Comparison of ENCODE assay signal across 8 mouse cellular contexts in genomic region chr12:24642370-24642802, GRCm38 (mm10). TPM values are rescaled to one million over a fixed set of nuclear protein-coding genes. Genes with fewer than 3 reads are reported as not detected.
A peak's percentile ranks its signal among the peaks of the same experiment; 100 is the strongest.
DNase-seq lines count a peak whose midpoint lies in the region; ATAC-seq and TF ChIP-seq lines count a peak whose summit lies in the region.

No protein-coding gene starts in this region.

- H3K36me3 ChIP-seq in forebrain, embryonic 15.5 days = no peaks in the 10 kb centered on the region
- H3K36me3 ChIP-seq in forebrain, embryonic 11.5 days (ENCODE audit: control insufficient read depth, insufficient read depth, low read length) = no peaks in the 10 kb centered on the region
- H3K36me3 ChIP-seq in forebrain, embryonic 16.5 days (ENCODE audit: control insufficient read depth, insufficient read depth) = no peaks in the 10 kb centered on the region
- no peaks in the 10 kb centered on the region for H3K36me3 ChIP-seq in kidney, adult 2 months (ENCODE audit: control insufficient read depth, insufficient read depth, low read length)

- no peak overlapping the region for H3K9ac ChIP-seq in forebrain, embryonic 15.5 days (replicated peaks)
- no peak overlapping the region for H3K9ac ChIP-seq in forebrain, embryonic 11.5 days (ENCODE audit: low read length)
- H3K9ac ChIP-seq in forebrain, embryonic 16.5 days (replicated peaks; ENCODE audit: low read depth, low read length) = no peak overlapping the region

- peak; percentile 90 for ATAC-seq in forebrain, embryonic 15.5 days (replicated peaks)
- ATAC-seq in forebrain, embryonic 11.5 days (replicated peaks; ENCODE audit: low FRiP score) = no peak
- peak; percentile 95 for ATAC-seq in forebrain, embryonic 16.5 days
- no peak for ATAC-seq in activated CD4-positive, CD25-positive, alpha-beta regulatory T cell, adult 4 months

- H3K9me3 ChIP-seq in forebrain, embryonic 15.5 days = no peaks in the 10 kb centered on the region
- no peaks in the 10 kb centered on the region for H3K9me3 ChIP-seq in forebrain, embryonic 11.5 days (ENCODE audit: control insufficient read depth, low read length)
- H3K9me3 ChIP-seq in forebrain, embryonic 16.5 days (ENCODE audit: control insufficient read depth, low read length) = no peaks in the 10 kb centered on the region

- TF ChIP-seq POLR2A in kidney, adult 2 months (IDR thresholded peaks at IDR 0.05; ENCODE audit: low read depth, low read length) = no peak

- 36% methylated on average over 4 of the region's 4 CpGs for WGBS in forebrain, embryonic 15.5 days
- 76% methylated on average over 4 of the region's 4 CpGs for WGBS in forebrain, embryonic 11.5 days
- 19% methylated on average over 4 of the region's 4 CpGs for WGBS in forebrain, embryonic 16.5 days
- WGBS in kidney, adult 2 months = 28% methylated on average over 4 of the region's 4 CpGs

- H3K4me3 ChIP-seq in forebrain, embryonic 15.5 days = no peak overlapping the region
- H3K4me3 ChIP-seq in forebrain, embryonic 11.5 days (ENCODE audit: low read depth, low read length) = no peak overlapping the region
- H3K4me3 ChIP-seq in forebrain, embryonic 16.5 days (replicated peaks; ENCODE audit: low read length) = no peak overlapping the region
- no peak overlapping the region for H3K4me3 ChIP-seq in kidney, adult 2 months (ENCODE audit: insufficient read depth, low read depth, low read length)

- no peak for DNase-seq in forebrain, embryonic 11.5 days (ENCODE audit: low spot score)
- peak; percentile 59 for DNase-seq in adrenal gland, adult 8-10 months
- DNase-seq in kidney, adult 2 months = peak; percentile 94
- DNase-seq in lung, adult 18-20 months = peak; percentile 70 to 79
- DNase-seq in right cerebral cortex, postnatal 14 days = peak; percentile 62

- no peaks in the 10 kb centered on the region for H3K27me3 ChIP-seq in forebrain, embryonic 15.5 days
- no peaks in the 10 kb centered on the region for H3K27me3 ChIP-seq in forebrain, embryonic 11.5 days (ENCODE audit: control insufficient read depth, insufficient read depth, low read length)
- H3K27me3 ChIP-seq in forebrain, embryonic 16.5 days (replicated peaks; ENCODE audit: control insufficient read depth, insufficient read depth, low read length) = no peaks in the 10 kb centered on the region
- no peaks in the 10 kb centered on the region for H3K27me3 ChIP-seq in kidney, adult 2 months (replicated peaks; ENCODE audit: control insufficient read depth, insufficient read depth, low read length)

- 0 out of 2 replicates have a peak overlapping the region, but pooled peaks have one; percentile 11 for H3K27ac ChIP-seq in forebrain, embryonic 15.5 days (replicated peaks)
- no peak overlapping the region for H3K27ac ChIP-seq in forebrain, embryonic 11.5 days (ENCODE audit: low read depth, low read length)
- H3K27ac ChIP-seq in forebrain, embryonic 16.5 days (ENCODE audit: low read length) = no peak overlapping the region
- 0 out of 2 replicates have a peak overlapping the region, but pooled peaks have one; percentile 12 for H3K27ac ChIP-seq in kidney, adult 2 months (ENCODE audit: insufficient read depth, low read depth, low read length)

- H3K4me1 ChIP-seq in forebrain, embryonic 15.5 days = peaks cover 13% of the 10 kb centered on the region
- no peaks in the 10 kb centered on the region for H3K4me1 ChIP-seq in forebrain, embryonic 11.5 days (replicated peaks; ENCODE audit: control insufficient read depth, insufficient read depth, low read length)
- peaks cover 9% of the 10 kb centered on the region for H3K4me1 ChIP-seq in forebrain, embryonic 16.5 days (replicated peaks; ENCODE audit: control insufficient read depth, insufficient read depth, low read length)
- H3K4me1 ChIP-seq in kidney, adult 2 months (ENCODE audit: control insufficient read depth, insufficient read depth, low read length) = peaks cover 16% of the 10 kb centered on the region

- H3K4me2 ChIP-seq in forebrain, embryonic 15.5 days (replicated peaks) = no peak overlapping the region
- no peak overlapping the region for H3K4me2 ChIP-seq in forebrain, embryonic 11.5 days (ENCODE audit: low read depth, low read length, severe bottlenecking)
- H3K4me2 ChIP-seq in forebrain, embryonic 16.5 days (ENCODE audit: low read length) = no peak overlapping the region

- no peak for TF ChIP-seq CTCF in kidney, adult 2 months (conservative IDR thresholded peaks at IDR 0.05; ENCODE audit: insufficient read depth, insufficient read length, low read depth, low read length)

RNA-seq across cellular contexts. Expression of gene Klf11, which starts 8.7 kb away (rescaled TPM):
- polyA plus RNA-seq in forebrain, embryonic 15.5 days (2015; fragmentation: Nextera tagmentation; extraction: Ambion mirVana) = 16.6 and 17.7 TPM in 2 replicates
- polyA plus RNA-seq in forebrain, embryonic 11.5 days (2014; fragmentation: Nextera tagmentation; extraction: Ambion mirVana) = 13.1 and 13.5 TPM in 2 replicates
- 10 to 100 TPM; 10.9 to 15.3 (median 13.7) TPM for total RNA-seq in adrenal gland, adult 8-10 months (2022)
- 19.1 and 20.1 TPM in 2 replicates for polyA plus RNA-seq in forebrain, embryonic 16.5 days (2015; fragmentation: Nextera tagmentation; extraction: Ambion mirVana)
- polyA plus RNA-seq in kidney, adult 2 months (2012; rRNA removed) = 8.4 and 8.5 TPM in 2 replicates
- polyA plus RNA-seq in activated CD4-positive, CD25-positive, alpha-beta regulatory T cell, adult 4 months (2017; shearing (Covaris generic)) = 1 to 10 TPM; 2.0 to 2.1 TPM

RNA-seq across cellular contexts. Expression of gene Cys1, which starts 39.2 kb away (rescaled TPM):
- polyA plus RNA-seq in forebrain, embryonic 15.5 days (2015; fragmentation: Nextera tagmentation; extraction: Ambion mirVana) = 2.1 TPM in 2 replicates
- polyA plus RNA-seq in forebrain, embryonic 11.5 days (2014; fragmentation: Nextera tagmentation; extraction: Ambion mirVana) = 0.76 and 0.85 TPM in 2 replicates
- 1 to 10 TPM; 4.2 to 6.5 (median 6.4) TPM for total RNA-seq in adrenal gland, adult 8-10 months (2022)
- polyA plus RNA-seq in forebrain, embryonic 16.5 days (2015; fragmentation: Nextera tagmentation; extraction: Ambion mirVana) = 2.1 TPM in 2 replicates
- polyA plus RNA-seq in kidney, adult 2 months (2012; rRNA removed) = 71.1 and 93.2 TPM in 2 replicates
- under 1 TPM in 1 of 2 experiments, not detected in 1; 0.60 TPM for polyA plus RNA-seq in activated CD4-positive, CD25-positive, alpha-beta regulatory T cell, adult 4 months (2017; shearing (Covaris generic))

Comparison
In these comparisons a context has a peak if more than half of its experiments do, and no peak if none do; other contexts are left out.
1. ATAC-seq: peak in forebrain, embryonic 15.5 days (single experiment) and forebrain, embryonic 16.5 days (single experiment); none in forebrain, embryonic 11.5 days (single experiment) and activated CD4-positive, CD25-positive, alpha-beta regulatory T cell, adult 4 months (single experiment).
2. H3K27ac ChIP-seq: peak in forebrain, embryonic 15.5 days (single experiment) and kidney, adult 2 months (single experiment); none in forebrain, embryonic 11.5 days (single experiment) and forebrain, embryonic 16.5 days (single experiment).
3. RNA of gene Cys1, which starts 39.2 kb away (polyA plus RNA-seq): 71.1 to 93.2 TPM in kidney, adult 2 months; 2.1 TPM in forebrain, embryonic 15.5 days, 2.1 TPM in forebrain, embryonic 16.5 days, 0.76 to 0.85 TPM in forebrain, embryonic 11.5 days and 0.60 TPM in activated CD4-positive, CD25-positive, alpha-beta regulatory T cell, adult 4 months; every median in the first group is over 10 times any median in the second.